Mouse (Mus musculus): ENCODE data around the gene Crhr2. TPM values are rescaled to one million over a fixed set of nuclear protein-coding genes. Genes with fewer than 3 reads are reported as not detected.

Gene Crhr2
- polyA plus RNA-seq, 1 experiment from 2014 or later: 1.2 TPM

DNA sequence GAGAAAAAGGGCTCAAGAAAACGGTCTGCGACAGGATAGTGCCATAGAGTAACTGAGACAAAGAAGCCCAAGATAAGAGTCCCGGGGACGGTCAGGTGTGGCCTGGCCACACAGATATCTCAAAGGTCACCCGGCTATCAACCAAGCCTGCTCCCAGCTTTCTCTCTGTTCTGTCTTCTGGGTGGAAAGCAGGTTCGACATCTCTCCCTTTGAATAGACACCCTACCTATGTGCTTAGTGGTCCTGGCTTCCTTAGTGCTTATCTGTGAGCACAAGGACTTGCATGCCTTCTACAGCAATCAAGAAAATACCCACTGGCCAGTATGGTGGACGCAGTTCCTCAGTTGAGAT lies 68.4 kb downstream of the Crhr2 start:
- Histone ChIP-seq H3K27me3 (ENCODE audit: control insufficient read depth, insufficient read depth, low read length) (no peaks in the 10 kb centered on the region), H3K9ac (replicated peaks; ENCODE audit: low read depth, low read length) (no peak overlapping the region), H3K4me3 (ENCODE audit: low read depth, low read length) (no peak overlapping the region), H3K36me3 (ENCODE audit: control insufficient read depth, insufficient read depth, low read length) (peaks cover 63% of the 10 kb centered on the region), H3K4me2 (ENCODE audit: low read depth, low read length) (no peak overlapping the region), H3K9me3 (ENCODE audit: control insufficient read depth, low read length) (no peaks in the 10 kb centered on the region), H3K27ac (ENCODE audit: low read depth, low read length) (no peak overlapping the region), H3K4me1 (ENCODE audit: control insufficient read depth, insufficient read depth, low read length) (no peaks in the 10 kb centered on the region)
- WGBS: 96% methylated on average over 7 of the region's 7 CpGs
- no peak for ATAC-seq (ENCODE audit: low read depth)

DNA sequence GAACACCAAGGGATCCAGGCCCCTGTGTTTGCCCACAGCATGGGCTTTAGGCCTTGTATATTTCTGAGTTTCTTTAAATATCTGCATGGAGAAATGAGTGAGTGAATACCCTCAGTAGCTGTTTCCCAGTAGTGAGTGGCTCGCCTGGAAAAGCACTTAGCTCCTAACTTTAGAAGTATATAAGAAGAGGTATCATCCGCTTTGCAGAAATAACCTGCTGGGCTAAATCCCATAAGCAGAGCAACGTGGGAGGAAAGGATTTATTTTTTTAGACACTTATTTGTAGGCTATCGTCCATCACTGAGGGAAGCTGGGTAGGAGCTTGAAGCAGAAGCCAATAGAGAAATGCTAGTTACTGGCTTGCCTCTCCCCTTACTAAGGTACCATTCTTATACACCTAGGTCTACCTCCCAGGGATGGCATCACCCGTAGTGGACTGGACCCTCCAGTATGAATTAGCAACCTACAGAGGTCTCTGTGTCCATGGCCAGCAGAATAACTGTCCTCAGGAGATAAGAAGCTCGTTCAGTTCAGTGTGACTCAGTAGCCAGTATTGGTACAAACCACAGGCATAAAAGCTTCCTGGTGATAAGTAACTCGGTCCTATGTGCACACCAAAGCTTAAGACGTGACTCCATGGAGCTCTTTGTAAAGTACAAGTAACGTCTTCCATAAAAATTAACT lies 68.9 kb downstream of the Crhr2 start:
- no peaks in the 10 kb centered on the region for H3K9me3 ChIP-seq (ENCODE audit: control insufficient read depth, low read length)
- WGBS: 95% methylated on average over 9 of the region's 9 CpGs
- no peak overlapping the region for H3K9ac ChIP-seq (replicated peaks; ENCODE audit: low read depth, low read length)
- H3K27ac ChIP-seq (ENCODE audit: low read depth, low read length): no peak overlapping the region
- ATAC-seq (ENCODE audit: low read depth): no peak
- no peaks in the 10 kb centered on the region for H3K4me1 ChIP-seq (ENCODE audit: control insufficient read depth, insufficient read depth, low read length)
- H3K27me3 ChIP-seq (ENCODE audit: control insufficient read depth, insufficient read depth, low read length): no peaks in the 10 kb centered on the region
- no peak overlapping the region for H3K4me2 ChIP-seq (ENCODE audit: low read depth, low read length)
- H3K36me3 ChIP-seq (ENCODE audit: control insufficient read depth, insufficient read depth, low read length): peaks cover 62% of the 10 kb centered on the region
- no peak overlapping the region for H3K4me3 ChIP-seq (ENCODE audit: low read depth, low read length)

DNA sequence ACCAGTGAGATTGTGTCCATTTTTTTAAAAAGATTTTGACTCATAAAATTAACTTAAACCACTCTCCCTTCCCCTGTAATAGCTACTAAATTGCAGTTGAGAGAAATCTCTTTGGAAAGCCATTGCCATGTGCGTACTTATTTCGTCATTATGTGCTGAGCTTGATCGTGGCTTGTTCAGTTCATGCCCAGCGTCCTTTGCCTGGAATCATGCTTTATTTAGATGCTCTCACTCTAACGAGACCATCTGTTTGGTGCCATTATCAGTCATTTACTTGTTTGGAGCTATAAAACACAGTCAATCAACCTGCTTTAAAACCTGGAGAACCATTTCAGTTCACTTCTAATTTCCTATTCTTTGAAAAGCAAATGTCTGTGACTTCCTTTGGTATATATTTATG lies 70.6 kb downstream of the Crhr2 start:
- Histone ChIP-seq H3K4me2 (ENCODE audit: low read depth, low read length) (no peak overlapping the region), H3K36me3 (ENCODE audit: control insufficient read depth, insufficient read depth, low read length) (peaks cover 51% of the 10 kb centered on the region), H3K4me1 (ENCODE audit: control insufficient read depth, insufficient read depth, low read length) (no peaks in the 10 kb centered on the region), H3K9ac (replicated peaks; ENCODE audit: low read depth, low read length) (no peak overlapping the region), H3K27ac (ENCODE audit: low read depth, low read length) (no peak overlapping the region), H3K9me3 (ENCODE audit: control insufficient read depth, low read length) (no peaks in the 10 kb centered on the region), H3K4me3 (ENCODE audit: low read depth, low read length) (no peak overlapping the region), H3K27me3 (ENCODE audit: control insufficient read depth, insufficient read depth, low read length) (no peaks in the 10 kb centered on the region)
- no peak for ATAC-seq (ENCODE audit: low read depth)
- WGBS: 49% methylated on average over 5 of the region's 5 CpGs

DNA sequence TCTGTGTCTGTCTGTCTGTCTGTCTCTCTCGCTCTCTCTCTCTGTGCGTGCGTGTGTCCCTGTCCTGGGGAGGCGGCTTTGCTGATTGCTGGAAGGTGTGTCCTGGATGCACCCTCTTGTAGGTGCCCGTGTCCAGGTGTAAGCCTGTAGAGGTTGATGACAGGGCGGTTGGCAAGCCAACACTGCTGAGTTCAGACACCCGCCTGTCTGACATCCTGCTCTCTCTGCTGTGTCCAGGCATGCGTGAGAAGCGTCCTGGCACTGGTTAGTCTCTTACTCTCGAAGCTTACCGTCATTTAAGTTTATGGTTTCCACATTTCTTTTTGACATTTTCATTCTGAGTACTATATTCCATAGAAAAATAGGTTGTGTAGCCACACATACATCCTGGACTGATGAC lies 71.5 kb downstream of the Crhr2 start:
- H3K4me1 ChIP-seq (ENCODE audit: control insufficient read depth, insufficient read depth, low read length): no peaks in the 10 kb centered on the region
- H3K4me3 ChIP-seq (ENCODE audit: low read depth, low read length): no peak overlapping the region
- no peak overlapping the region for H3K4me2 ChIP-seq (ENCODE audit: low read depth, low read length)
- H3K27me3 ChIP-seq (ENCODE audit: control insufficient read depth, insufficient read depth, low read length): no peaks in the 10 kb centered on the region
- no peak overlapping the region for H3K9ac ChIP-seq (replicated peaks; ENCODE audit: low read depth, low read length)
- 92% methylated on average over 11 of the region's 11 CpGs for WGBS
- no peak overlapping the region for H3K27ac ChIP-seq (ENCODE audit: low read depth, low read length)
- H3K9me3 ChIP-seq (ENCODE audit: control insufficient read depth, low read length): no peaks in the 10 kb centered on the region
- no peak for ATAC-seq (ENCODE audit: low read depth)
- peaks cover 50% of the 10 kb centered on the region for H3K36me3 ChIP-seq (ENCODE audit: control insufficient read depth, insufficient read depth, low read length)

DNA sequence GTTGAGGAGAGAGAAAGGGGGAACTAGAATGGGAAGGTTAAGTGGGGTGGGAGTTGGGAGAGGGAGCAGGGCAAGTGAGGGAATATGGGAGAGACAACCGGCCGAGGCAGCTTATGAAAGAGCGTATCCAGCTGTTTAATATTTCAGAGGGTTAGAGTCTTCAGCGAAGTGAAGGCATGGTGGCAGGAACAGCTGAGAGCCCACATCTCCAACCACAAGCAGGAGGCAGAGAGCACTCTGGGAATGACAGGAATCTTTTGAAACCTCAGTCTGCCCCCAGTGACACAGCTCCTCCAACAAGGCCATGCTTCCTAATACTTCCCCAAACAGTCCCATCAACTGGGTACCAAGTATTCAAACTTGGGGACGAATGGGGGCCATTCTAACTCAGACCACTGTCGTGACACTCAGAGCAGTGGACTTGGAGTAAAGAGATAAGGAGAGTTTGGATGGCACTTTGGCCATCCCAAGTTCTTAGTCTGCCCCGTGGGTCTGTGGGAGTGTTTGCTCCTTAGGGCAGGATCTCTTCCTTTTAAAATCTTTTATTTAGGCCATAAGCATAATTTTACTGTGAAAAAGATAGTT lies 72.5 kb downstream of the Crhr2 start:
- no peak overlapping the region for H3K9ac ChIP-seq (replicated peaks; ENCODE audit: low read depth, low read length)
- no peak overlapping the region for H3K4me3 ChIP-seq (ENCODE audit: low read depth, low read length)
- no peak overlapping the region for H3K27ac ChIP-seq (ENCODE audit: low read depth, low read length)
- 95% methylated on average over 7 of the region's 7 CpGs for WGBS
- no peak for ATAC-seq (ENCODE audit: low read depth)
- no peaks in the 10 kb centered on the region for H3K4me1 ChIP-seq (ENCODE audit: control insufficient read depth, insufficient read depth, low read length)
- peaks cover 47% of the 10 kb centered on the region for H3K36me3 ChIP-seq (ENCODE audit: control insufficient read depth, insufficient read depth, low read length)
- H3K9me3 ChIP-seq (ENCODE audit: control insufficient read depth, low read length): no peaks in the 10 kb centered on the region
- H3K27me3 ChIP-seq (ENCODE audit: control insufficient read depth, insufficient read depth, low read length): no peaks in the 10 kb centered on the region
- H3K4me2 ChIP-seq (ENCODE audit: low read depth, low read length): no peak overlapping the region

DNA sequence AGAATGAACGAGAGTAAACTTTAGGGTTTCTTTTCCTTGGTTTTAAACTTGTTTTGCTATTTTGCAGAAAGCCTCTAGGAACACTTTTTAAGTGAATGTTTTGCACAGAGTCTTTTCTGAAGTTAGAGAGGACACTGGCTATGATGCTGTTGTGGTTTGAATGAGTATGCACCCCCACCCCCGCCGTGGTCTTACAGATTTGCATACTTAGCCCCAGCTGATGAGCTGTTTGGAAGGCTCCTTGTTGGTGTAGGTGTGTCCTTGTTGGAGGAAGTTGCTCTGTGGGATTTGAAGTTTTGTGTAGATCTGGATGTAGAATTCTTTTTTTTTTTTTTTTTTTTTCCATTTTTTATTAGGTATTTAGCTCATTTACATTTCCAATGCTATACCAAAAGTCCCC lies 75.4 kb downstream of the Crhr2 start:
- Histone ChIP-seq H3K27ac (ENCODE audit: low read depth, low read length) (no peak overlapping the region), H3K4me2 (ENCODE audit: low read depth, low read length) (no peak overlapping the region), H3K27me3 (ENCODE audit: control insufficient read depth, insufficient read depth, low read length) (no peaks in the 10 kb centered on the region), H3K4me1 (ENCODE audit: control insufficient read depth, insufficient read depth, low read length) (no peaks in the 10 kb centered on the region), H3K9me3 (ENCODE audit: control insufficient read depth, low read length) (no peaks in the 10 kb centered on the region), H3K4me3 (ENCODE audit: low read depth, low read length) (no peak overlapping the region), H3K36me3 (ENCODE audit: control insufficient read depth, insufficient read depth, low read length) (peaks cover 49% of the 10 kb centered on the region), H3K9ac (replicated peaks; ENCODE audit: low read depth, low read length) (no peak overlapping the region)
- no peak for ATAC-seq (ENCODE audit: low read depth)
- WGBS: 93% methylated on average over 3 of the region's 3 CpGs

DNA sequence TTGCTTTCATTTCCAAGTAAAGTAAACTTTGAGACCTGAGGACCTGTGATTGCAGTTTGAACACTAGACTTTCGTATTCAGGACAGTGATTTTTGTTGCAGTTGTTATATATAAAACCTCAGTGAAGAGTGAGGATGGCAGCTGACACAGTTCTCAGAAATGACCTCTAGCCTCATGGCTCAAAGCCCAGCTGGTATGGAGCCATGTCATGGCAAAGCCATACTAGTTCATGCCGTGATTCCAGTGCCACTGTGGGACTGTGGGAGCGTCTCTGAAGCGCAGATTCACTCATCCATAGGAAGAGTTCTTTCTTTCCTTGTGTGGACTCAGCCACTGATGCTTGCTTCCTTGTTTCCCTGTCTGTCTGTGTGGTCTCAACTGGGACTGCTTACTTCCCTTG lies 78.3 kb downstream of the Crhr2 start:
- Histone ChIP-seq H3K27ac (ENCODE audit: low read depth, low read length) (no peak overlapping the region), H3K4me3 (ENCODE audit: low read depth, low read length) (no peak overlapping the region), H3K9me3 (ENCODE audit: control insufficient read depth, low read length) (no peaks in the 10 kb centered on the region), H3K4me2 (ENCODE audit: low read depth, low read length) (no peak overlapping the region), H3K4me1 (ENCODE audit: control insufficient read depth, insufficient read depth, low read length) (no peaks in the 10 kb centered on the region), H3K27me3 (ENCODE audit: control insufficient read depth, insufficient read depth, low read length) (no peaks in the 10 kb centered on the region), H3K36me3 (ENCODE audit: control insufficient read depth, insufficient read depth, low read length) (peaks cover 45% of the 10 kb centered on the region), H3K9ac (replicated peaks; ENCODE audit: low read depth, low read length) (no peak overlapping the region)
- ATAC-seq (ENCODE audit: low read depth): no peak
- 90% methylated on average over 4 of the region's 4 CpGs for WGBS

DNA sequence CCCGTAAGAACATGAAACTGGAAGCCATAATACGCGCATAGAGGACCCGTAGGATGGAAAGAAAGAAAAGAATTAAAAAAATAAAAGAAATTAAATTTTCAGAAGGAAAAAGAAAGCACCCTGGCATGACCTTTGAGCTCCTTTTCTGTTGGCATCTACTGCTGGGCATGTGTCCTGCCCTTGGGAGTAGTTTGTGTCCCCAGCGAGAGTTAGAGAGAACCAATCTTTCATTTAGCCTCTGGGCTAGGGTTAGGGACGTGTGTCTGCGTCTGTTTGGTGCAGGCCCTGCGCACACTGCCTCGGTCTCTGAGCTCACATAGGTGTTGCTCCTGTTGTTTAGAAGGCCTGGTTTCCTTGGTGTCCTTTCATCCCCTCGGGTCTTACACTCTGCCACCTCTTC lies 83.6 kb downstream of the Crhr2 start:
- peaks cover 35% of the 10 kb centered on the region for H3K36me3 ChIP-seq (ENCODE audit: control insufficient read depth, insufficient read depth, low read length)
- H3K27me3 ChIP-seq (ENCODE audit: control insufficient read depth, insufficient read depth, low read length): no peaks in the 10 kb centered on the region
- no peak overlapping the region for H3K4me2 ChIP-seq (ENCODE audit: low read depth, low read length)
- H3K4me3 ChIP-seq (ENCODE audit: low read depth, low read length): no peak overlapping the region
- no peak overlapping the region for H3K27ac ChIP-seq (ENCODE audit: low read depth, low read length)
- WGBS: 95% methylated on average over 10 of the region's 10 CpGs
- H3K9me3 ChIP-seq (ENCODE audit: control insufficient read depth, low read length): no peaks in the 10 kb centered on the region
- H3K4me1 ChIP-seq (ENCODE audit: control insufficient read depth, insufficient read depth, low read length): peaks cover 8% of the 10 kb centered on the region
- no peak overlapping the region for H3K9ac ChIP-seq (replicated peaks; ENCODE audit: low read depth, low read length)
- ATAC-seq (ENCODE audit: low read depth): no peak

DNA sequence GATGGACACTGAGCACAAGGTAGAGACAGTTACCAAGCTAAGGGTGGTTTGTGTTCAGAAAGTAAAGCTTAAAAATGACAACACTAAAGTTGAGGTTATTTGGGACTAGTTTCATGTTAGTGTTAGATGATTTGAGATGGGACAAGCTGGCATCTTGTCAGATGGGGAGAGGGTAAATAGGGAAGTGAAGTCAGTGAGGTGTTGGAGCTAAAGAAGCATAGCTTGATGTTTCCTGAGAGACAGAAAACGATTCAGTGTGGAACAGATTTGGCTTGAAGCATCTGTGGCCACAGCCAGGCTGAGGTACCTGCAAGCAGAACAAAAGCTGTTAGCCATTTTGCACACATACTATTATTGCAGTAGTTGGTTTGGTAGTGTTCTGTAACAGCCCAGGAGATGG lies 87.5 kb downstream of the Crhr2 start:
- no peak for ATAC-seq (ENCODE audit: low read depth)
- Histone ChIP-seq H3K27ac (ENCODE audit: low read depth, low read length) (no peak overlapping the region), H3K4me3 (ENCODE audit: low read depth, low read length) (no peak overlapping the region), H3K36me3 (ENCODE audit: control insufficient read depth, insufficient read depth, low read length) (peaks cover 14% of the 10 kb centered on the region; the same call in 1 of the 2 replicates), H3K4me1 (ENCODE audit: control insufficient read depth, insufficient read depth, low read length) (peaks cover 11% of the 10 kb centered on the region), H3K27me3 (ENCODE audit: control insufficient read depth, insufficient read depth, low read length) (no peaks in the 10 kb centered on the region), H3K9ac (replicated peaks; ENCODE audit: low read depth, low read length) (no peak overlapping the region), H3K9me3 (ENCODE audit: control insufficient read depth, low read length) (no peaks in the 10 kb centered on the region), H3K4me2 (ENCODE audit: low read depth, low read length) (no peak overlapping the region)
- WGBS: 65% methylated on average over 1 of the region's 1 CpGs
